Mouse (Mus musculus): ENCODE measurements around the gene Zcwpw1. TPM values are rescaled to one million over a fixed set of nuclear protein-coding genes. Genes with fewer than 3 reads are reported as not detected.

Zcwpw1 gene
- polyA plus RNA-seq, 1 experiment from 2014 or later = 1.9 TPM

Other genes starting within 250 kb of the Zcwpw1 start
- gene Actl6b, start 234.3 kb upstream of the Zcwpw1 start, polyA plus RNA-seq (2015; fragmentation: Nextera tagmentation; extraction: Ambion mirVana) = not detected in 2 replicates
- 148 and 157 TPM in 2 replicates for gene Tfr2, start 218.0 kb upstream of the Zcwpw1 start, polyA plus RNA-seq (2015; fragmentation: Nextera tagmentation; extraction: Ambion mirVana)
- gene Mospd3, start 186.7 kb upstream of the Zcwpw1 start, polyA plus RNA-seq (2015; fragmentation: Nextera tagmentation; extraction: Ambion mirVana) = 26.2 and 28.3 TPM in 2 replicates
- 12.9 and 14.7 TPM in 2 replicates for gene Pcolce, start 174.0 kb upstream of the Zcwpw1 start, polyA plus RNA-seq (2015; fragmentation: Nextera tagmentation; extraction: Ambion mirVana)
- not detected in 2 replicates for gene Fbxo24, start 158.8 kb upstream of the Zcwpw1 start, polyA plus RNA-seq (2015; fragmentation: Nextera tagmentation; extraction: Ambion mirVana)
- gene Lrch4, start 158.7 kb upstream of the Zcwpw1 start, polyA plus RNA-seq (2015; fragmentation: Nextera tagmentation; extraction: Ambion mirVana) = 24.1 and 24.3 TPM in 2 replicates
- 2.4 and 2.6 TPM in 2 replicates for gene Gm20605, start 158.6 kb upstream of the Zcwpw1 start, polyA plus RNA-seq (2015; fragmentation: Nextera tagmentation; extraction: Ambion mirVana)
- 3.4 and 4.0 TPM in 2 replicates for gene Sap25, start 146.5 kb upstream of the Zcwpw1 start, polyA plus RNA-seq (2015; fragmentation: Nextera tagmentation; extraction: Ambion mirVana)
- 0.11 TPM in 1 of 2 replicates, not detected in the other for gene Irs3, start 142.1 kb upstream of the Zcwpw1 start, polyA plus RNA-seq (2015; fragmentation: Nextera tagmentation; extraction: Ambion mirVana)
- 29.5 and 34.1 TPM in 2 replicates for gene Agfg2, start 103.1 kb upstream of the Zcwpw1 start, polyA plus RNA-seq (2015; fragmentation: Nextera tagmentation; extraction: Ambion mirVana)
- gene Nyap1, start 46.2 kb upstream of the Zcwpw1 start, polyA plus RNA-seq (2015; fragmentation: Nextera tagmentation; extraction: Ambion mirVana) = 0.11 and 0.18 TPM in 2 replicates
- gene Tsc22d4, start 42.1 kb upstream of the Zcwpw1 start, polyA plus RNA-seq (2015; fragmentation: Nextera tagmentation; extraction: Ambion mirVana) = 65.3 and 65.9 TPM in 2 replicates
- 13.4 and 18.1 TPM in 2 replicates for gene Ppp1r35, start 8.9 kb upstream of the Zcwpw1 start, polyA plus RNA-seq (2015; fragmentation: Nextera tagmentation; extraction: Ambion mirVana)
- 4.7 and 5.0 TPM in 2 replicates for gene Mepce, start 143 bp upstream of the Zcwpw1 start, polyA plus RNA-seq (2015; fragmentation: Nextera tagmentation; extraction: Ambion mirVana)
- 8.7 and 12.1 TPM in 2 replicates for gene Pilra, start 48.5 kb downstream of the Zcwpw1 start, polyA plus RNA-seq (2015; fragmentation: Nextera tagmentation; extraction: Ambion mirVana)
- 11.7 and 11.9 TPM in 2 replicates for gene Pilrb1, start 70.3 kb downstream of the Zcwpw1 start, polyA plus RNA-seq (2015; fragmentation: Nextera tagmentation; extraction: Ambion mirVana)
- gene Pilrb2, start 84.0 kb downstream of the Zcwpw1 start, polyA plus RNA-seq (2015; fragmentation: Nextera tagmentation; extraction: Ambion mirVana) = 11.6 and 13.2 TPM in 2 replicates
- gene Cyp3a13, start 133.8 kb downstream of the Zcwpw1 start, polyA plus RNA-seq (2015; fragmentation: Nextera tagmentation; extraction: Ambion mirVana) = 81.3 and 89.1 TPM in 2 replicates
- 0.22 and 0.26 TPM in 2 replicates for gene Gjc3, start 175.3 kb downstream of the Zcwpw1 start, polyA plus RNA-seq (2015; fragmentation: Nextera tagmentation; extraction: Ambion mirVana)
- 745 and 764 TPM in 2 replicates for gene Azgp1, start 193.7 kb downstream of the Zcwpw1 start, polyA plus RNA-seq (2015; fragmentation: Nextera tagmentation; extraction: Ambion mirVana)
- gene Smok3a, start 233.5 kb downstream of the Zcwpw1 start, polyA plus RNA-seq (2015; fragmentation: Nextera tagmentation; extraction: Ambion mirVana) = not detected in 2 replicates
- not detected in 2 replicates for gene Smok3b, start 233.6 kb downstream of the Zcwpw1 start, polyA plus RNA-seq (2015; fragmentation: Nextera tagmentation; extraction: Ambion mirVana)